Mouse (Mus musculus): ENCODE data around the gene Zfp692. TPM values are rescaled to one million over a fixed set of nuclear protein-coding genes. Genes with fewer than 3 reads are reported as not detected.
A peak's percentile ranks its signal among the peaks of the same experiment; 100 is the strongest.
"Not testable (repeated sequence)": the region's sequence is repeated elsewhere in the genome, so short reads cannot be mapped to it uniquely, and the experiment has no call there.

The Zfp692 gene
- total RNA-seq, 2 experiments from 2014 or later, result 3.9 to 4.6 TPM

GRCm38 (mm10) chr11:58351179-58351578 lies 44.3 kb downstream of the Zfp692 start:
- peak; percentile 56 for ATAC-seq (replicated peaks; ENCODE audit: low FRiP score, poor library complexity, severe bottlenecking)

GRCm38 (mm10) chr11:58352681-58353548 lies 46.0 kb downstream of the Zfp692 start:
- ATAC-seq (replicated peaks; ENCODE audit: low FRiP score, poor library complexity, severe bottlenecking), result peak; percentile 76

- no peak for ATAC-seq (replicated peaks; ENCODE audit: low FRiP score, poor library complexity, severe bottlenecking)
Observed at GRCm38 (mm10) chr11:58353709-58354108, 46.8 kb downstream of the Zfp692 start.

- no peak for ATAC-seq (replicated peaks; ENCODE audit: low FRiP score, poor library complexity, severe bottlenecking)
Observed at GRCm38 (mm10) chr11:58354476-58354875, 47.6 kb downstream of the Zfp692 start.

GRCm38 (mm10) chr11:58354927-58355326 lies 48.1 kb downstream of the Zfp692 start:
- no peak for ATAC-seq (replicated peaks; ENCODE audit: low FRiP score, poor library complexity, severe bottlenecking)

- no peak for ATAC-seq (replicated peaks; ENCODE audit: low FRiP score, poor library complexity, severe bottlenecking)
Observed at GRCm38 (mm10) chr11:58357042-58357441, 50.2 kb downstream of the Zfp692 start.

GRCm38 (mm10) chr11:58357844-58358534 lies 51.1 kb downstream of the Zfp692 start:
- 0 out of 2 replicates have a peak, but pooled peaks have one; percentile 14 for ATAC-seq (replicated peaks; ENCODE audit: low FRiP score, poor library complexity, severe bottlenecking)

GRCm38 (mm10) chr11:58362562-58362961 lies 55.7 kb downstream of the Zfp692 start:
- not testable (repeated sequence) for ATAC-seq (replicated peaks; ENCODE audit: low FRiP score, poor library complexity, severe bottlenecking)

Other genes starting within 250 kb of the Zfp692 start
- not detected in 2 replicates for gene Gm12248, start 213.9 kb upstream of the Zfp692 start, total RNA-seq (2015; ENCODE audit: low replicate concordance)
- not detected in 2 replicates for gene Gm12248, start 213.9 kb upstream of the Zfp692 start, total RNA-seq (2017; ENCODE audit: low replicate concordance)
- 17.8 and 22.3 TPM in 2 replicates for gene Cnot8, start 202.9 kb upstream of the Zfp692 start, total RNA-seq (2015; ENCODE audit: low replicate concordance)
- 24.5 and 26.5 TPM in 2 replicates for gene Cnot8, start 202.9 kb upstream of the Zfp692 start, total RNA-seq (2017; ENCODE audit: low replicate concordance)
- 2.9 and 3.1 TPM in 2 replicates for gene Gemin5, start 138.5 kb upstream of the Zfp692 start, total RNA-seq (2015; ENCODE audit: low replicate concordance)
- gene Gemin5, start 138.5 kb upstream of the Zfp692 start, total RNA-seq (2017; ENCODE audit: low replicate concordance), result 2.0 and 3.6 TPM in 2 replicates
- 24.0 and 27.7 TPM in 2 replicates for gene Mrpl22, start 135.4 kb upstream of the Zfp692 start, total RNA-seq (2015; ENCODE audit: low replicate concordance)
- gene Mrpl22, start 135.4 kb upstream of the Zfp692 start, total RNA-seq (2017; ENCODE audit: low replicate concordance), result 7.5 and 16.2 TPM in 2 replicates
- 16.3 and 19.9 TPM in 2 replicates for gene Igtp, start 107.5 kb upstream of the Zfp692 start, total RNA-seq (2015; ENCODE audit: low replicate concordance)
- gene Igtp, start 107.5 kb upstream of the Zfp692 start, total RNA-seq (2017; ENCODE audit: low replicate concordance), result 21.7 and 22.6 TPM in 2 replicates
- 17.7 and 21.3 TPM in 2 replicates for gene Irgm2, start 107.5 kb upstream of the Zfp692 start, total RNA-seq (2015; ENCODE audit: low replicate concordance)
- gene Irgm2, start 107.5 kb upstream of the Zfp692 start, total RNA-seq (2017; ENCODE audit: low replicate concordance), result 24.0 and 26.5 TPM in 2 replicates
- 18.4 and 20.9 TPM in 2 replicates for gene 4930438A08Rik, start 32.3 kb upstream of the Zfp692 start, total RNA-seq (2015; ENCODE audit: low replicate concordance)
- gene 4930438A08Rik, start 32.3 kb upstream of the Zfp692 start, total RNA-seq (2017; ENCODE audit: low replicate concordance), result 11.7 and 16.9 TPM in 2 replicates
- 15.0 and 31.9 TPM in 2 replicates for gene Zfp672, start 23.3 kb downstream of the Zfp692 start, total RNA-seq (2015; ENCODE audit: low replicate concordance)
- gene Zfp672, start 23.3 kb downstream of the Zfp692 start, total RNA-seq (2017; ENCODE audit: low replicate concordance), result 28.5 and 31.1 TPM in 2 replicates
- gene Sh3bp5l, start 23.7 kb downstream of the Zfp692 start, total RNA-seq (2015; ENCODE audit: low replicate concordance), result 13.6 and 20.0 TPM in 2 replicates
- 31.9 and 94.6 TPM in 2 replicates for gene Sh3bp5l, start 23.7 kb downstream of the Zfp692 start, total RNA-seq (2017; ENCODE audit: low replicate concordance)
- not detected in 2 replicates for gene Lypd8, start 72.0 kb downstream of the Zfp692 start, total RNA-seq (2015; ENCODE audit: low replicate concordance)
- gene Lypd8, start 72.0 kb downstream of the Zfp692 start, total RNA-seq (2017; ENCODE audit: low replicate concordance), result not detected in 2 replicates
- not detected in 2 replicates for gene 1810065E05Rik, start 114.0 kb downstream of the Zfp692 start, total RNA-seq (2015; ENCODE audit: low replicate concordance)
- gene 1810065E05Rik, start 114.0 kb downstream of the Zfp692 start, total RNA-seq (2017; ENCODE audit: low replicate concordance), result not detected in 2 replicates
- not detected in 2 replicates for gene Gm12253, start 125.5 kb downstream of the Zfp692 start, total RNA-seq (2015; ENCODE audit: low replicate concordance)
- gene Gm12253, start 125.5 kb downstream of the Zfp692 start, total RNA-seq (2017; ENCODE audit: low replicate concordance), result not detected in 2 replicates
- not detected in 2 replicates for gene Lypd9, start 145.9 kb downstream of the Zfp692 start, total RNA-seq (2015; ENCODE audit: low replicate concordance)
- not detected in 2 replicates for gene Lypd9, start 145.9 kb downstream of the Zfp692 start, total RNA-seq (2017; ENCODE audit: low replicate concordance)
- not detected in 2 replicates for gene Olfr30, start 155.2 kb downstream of the Zfp692 start, total RNA-seq (2015; ENCODE audit: low replicate concordance)
- not detected in 2 replicates for gene Olfr30, start 155.2 kb downstream of the Zfp692 start, total RNA-seq (2017; ENCODE audit: low replicate concordance)
- gene Olfr332, start 185.5 kb downstream of the Zfp692 start, total RNA-seq (2015; ENCODE audit: low replicate concordance), result not detected in 2 replicates
- gene Olfr332, start 185.5 kb downstream of the Zfp692 start, total RNA-seq (2017; ENCODE audit: low replicate concordance), result not detected in 2 replicates
- not detected in 2 replicates for gene Olfr331, start 195.5 kb downstream of the Zfp692 start, total RNA-seq (2015; ENCODE audit: low replicate concordance)
- gene Olfr331, start 195.5 kb downstream of the Zfp692 start, total RNA-seq (2017; ENCODE audit: low replicate concordance), result not detected in 2 replicates
- gene Olfr330, start 227.8 kb downstream of the Zfp692 start, total RNA-seq (2015; ENCODE audit: low replicate concordance), result not detected in 2 replicates
- not detected in 2 replicates for gene Olfr330, start 227.8 kb downstream of the Zfp692 start, total RNA-seq (2017; ENCODE audit: low replicate concordance)
- gene Olfr329-ps, start 239.4 kb downstream of the Zfp692 start, total RNA-seq (2015; ENCODE audit: low replicate concordance), result not detected in 2 replicates
- gene Olfr329-ps, start 239.4 kb downstream of the Zfp692 start, total RNA-seq (2017; ENCODE audit: low replicate concordance), result not detected in 2 replicates
- gene Olfr328, start 248.6 kb downstream of the Zfp692 start, total RNA-seq (2015; ENCODE audit: low replicate concordance), result not detected in 2 replicates
- 0.42 TPM in 1 of 2 replicates, not detected in the other for gene Olfr328, start 248.6 kb downstream of the Zfp692 start, total RNA-seq (2017; ENCODE audit: low replicate concordance)

Data from erythroblast, adult 5-6 weeks (primary cell).